Mouse (Mus musculus): ENCODE results near the gene Gm614.

Gene Gm614

GRCm38 (mm10) chrX:101260441-101261325 lies 3.1 kb downstream of the Gm614 start:
- in situ Hi-C loops (cut with MboI; ENCODE audit: low sequenced_read_pairs): no loop called here

DNA sequence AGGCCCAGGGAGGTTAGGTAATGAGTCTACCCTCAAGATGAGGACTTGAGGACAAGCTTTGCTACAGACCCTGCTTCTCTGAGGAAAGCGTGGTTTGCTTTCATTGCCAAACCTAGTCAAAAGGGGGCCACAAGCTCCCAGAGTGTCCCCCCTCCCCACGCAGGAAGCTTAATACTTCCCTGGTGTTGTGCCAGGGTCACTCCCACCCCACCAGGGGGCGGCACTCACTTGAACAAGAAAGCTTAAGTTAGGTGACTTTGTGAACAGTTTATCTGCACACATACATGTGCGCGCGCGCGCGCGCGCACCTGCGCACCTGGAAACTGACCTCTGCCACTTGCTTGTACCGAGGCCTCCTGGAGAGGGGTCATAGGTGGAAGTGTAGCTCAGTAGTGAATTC lies 7.2 kb downstream of the Gm614 start:
- in situ Hi-C loops (cut with MboI; ENCODE audit: low sequenced_read_pairs): no loop called here

DNA sequence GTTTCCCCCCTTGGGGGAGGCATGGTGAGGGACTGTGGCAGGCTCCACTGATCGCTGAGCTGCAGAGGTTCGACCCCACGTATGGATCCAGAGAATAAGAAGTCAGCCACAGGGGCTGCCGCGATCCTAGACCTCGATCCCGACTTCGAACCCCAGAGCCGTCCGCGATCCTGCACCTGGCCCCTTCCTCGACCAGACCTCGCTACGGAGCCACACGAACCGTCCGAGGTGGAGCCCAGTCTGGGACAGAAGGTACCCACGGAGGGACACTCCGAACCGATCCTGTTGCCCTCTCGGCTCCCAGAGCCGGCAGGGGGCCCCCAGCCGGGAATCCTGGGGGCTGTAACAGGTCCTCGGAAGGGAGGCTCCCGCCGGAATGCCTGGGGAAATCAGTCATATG lies 9.1 kb downstream of the Gm614 start:
- in situ Hi-C loops (cut with MboI; ENCODE audit: low sequenced_read_pairs): no loop called here

- in situ Hi-C loops (cut with MboI; ENCODE audit: low sequenced_read_pairs): no loop called here
These were observed 9.7 kb downstream of the Gm614 start, which contains the start of gene Foxo4 for GRCm38 (mm10) chrX:101253952-101254729. Gene Foxo4, plus strand, starts transcription at chrX:101254528.

GRCm38 (mm10) chrX:101245011-101245410 lies 18.8 kb downstream of the Gm614 start:
- in situ Hi-C loops (cut with MboI; ENCODE audit: low sequenced_read_pairs): no loop called here

- in situ Hi-C loops (cut with MboI; ENCODE audit: low sequenced_read_pairs): no loop called here
These were observed 41.0 kb downstream of the Gm614 start for GRCm38 (mm10) chrX:101222796-101223162.

- in situ Hi-C loops (cut with MboI; ENCODE audit: low sequenced_read_pairs): no loop called here
These were observed 41.7 kb downstream of the Gm614 start, which contains the start of gene Snx12 for GRCm38 (mm10) chrX:101221834-101222795. Gene Snx12, minus strand, starts transcription at chrX:101222563.
